Mouse (Mus musculus) kidney, postnatal 0 days (tissue): ENCODE data around the gene Rnh1. TPM values are rescaled to one million over a fixed set of nuclear protein-coding genes. Genes with fewer than 3 reads are reported as not detected.

Experiments
- ATAC-seq: fragments of 200-750 bp; cut with Nextera tagmentation; replicated peaks from 2 replicates; pipeline ENCODE4 v1.8.0; 2017; ENCODE audit warnings: low read depth, moderate number of reproducible peaks, moderate TSS enrichment, moderate library complexity; ENCODE audit not compliant: low FRiP score
- DNase-seq: peaks from one replicate; pipeline ENCODE4 v3.0.0-alpha.2; 2016; ENCODE audit warnings: low spot score
- H3K27ac ChIP-seq: fragments of 300-500 bp; sonication (generic); 2 replicates; pipeline ENCODE4 v1.5.1; 2014; ENCODE audit warnings: mild to moderate bottlenecking
- H3K27me3 ChIP-seq: fragments of 300-500 bp; sonication (generic); 2 replicates; pipeline ENCODE4 v1.6.1; 2014; ENCODE audit warnings: low read length, mixed read lengths; ENCODE audit not compliant: insufficient read depth
- H3K36me3 ChIP-seq: fragments of 300-500 bp; sonication (generic); 2 replicates; pipeline ENCODE4 v1.6.1; 2014; ENCODE audit warnings: low read length, mixed read lengths; ENCODE audit not compliant: insufficient read depth
- H3K4me1 ChIP-seq: fragments of 300-500 bp; sonication (generic); replicated peaks from 2 replicates; pipeline ENCODE4 v1.6.1; 2014; ENCODE audit warnings: antibody characterized with exemption, low read length, mixed read lengths; ENCODE audit not compliant: insufficient read depth
- H3K4me2 ChIP-seq: fragments of 300-500 bp; sonication (generic); 2 replicates; pipeline ENCODE4 v1.6.1; 2014; ENCODE audit warnings: mild to moderate bottlenecking, low read length, moderate library complexity, mixed read lengths
- H3K4me3 ChIP-seq: fragments of 300-500 bp; sonication (generic); replicated peaks from 2 replicates; pipeline ENCODE4 v1.5.1; 2014; ENCODE audit warnings: low read depth, low read length
- H3K9ac ChIP-seq: fragments of 300-500 bp; sonication (generic); 2 replicates; pipeline ENCODE4 v1.6.1; 2014; ENCODE audit warnings: low read depth, low read length
- H3K9me3 ChIP-seq: fragments of 300-500 bp; sonication (generic); replicated peaks from 2 replicates; pipeline ENCODE4 v1.6.1; 2016; ENCODE audit warnings: low read length, inconsistent platforms, mixed read lengths
- CTCF ChIP-seq: IDR thresholded peaks from 2 replicates; pipeline ENCODE4 v1.5.1; 2016; ENCODE audit warnings: antibody characterized with exemption, low read depth, mild to moderate bottlenecking, moderate library complexity
- WGBS: fragments of 180-500 bp; shearing (Covaris S2); extraction: QIAGEN DNeasy Blood & Tissue Kit; methylation state at CpG from one replicate; pipeline ENCODE4 v1.1.7; 2014; 5-methylcytosine and 5-hydroxymethylcytosine counted together
- polyA plus RNA-seq: library from polyadenylated mRNA; unstranded; fragments of >200 nt; fragmentation: Nextera tagmentation; extraction: Ambion mirVana; gene quantifications from 2 replicates; pipeline ENCODE4 v1.2.1, GENCODE M21; 2015

Rnh1 gene
- polyA plus RNA-seq, 1 experiment from 2014 or later, result 136 TPM

- Histone ChIP-seq H3K4me1 (no peaks in the 10 kb centered on the region), H3K27me3 (no peaks in the 10 kb centered on the region), H3K4me2 (no peak overlapping the region), H3K9me3 (no peaks in the 10 kb centered on the region), H3K9ac (no peak overlapping the region), H3K36me3 (peaks cover 13% of the 10 kb centered on the region; the same call in 1 of the 2 replicates), H3K4me3 (no peak overlapping the region), H3K27ac (no peak overlapping the region)
- 84% methylated on average over 2 of the region's 2 CpGs for WGBS
- no peak for TF ChIP-seq CTCF
- DNase-seq (no peak), ATAC-seq (no peak)
These were observed 28.8 kb downstream of the Rnh1 start for GRCm38 (mm10) chr7:141143861-141144260.

GRCm38 (mm10) chr7:141143112-141143511 is 29.5 kb downstream of the Rnh1 start:
- DNase-seq (peak; percentile 50), ATAC-seq (no peak)
- H3K27ac ChIP-seq, result no peak overlapping the region
- TF ChIP-seq CTCF, result peak; percentile 64
- H3K27me3 ChIP-seq, result no peaks in the 10 kb centered on the region
- H3K9ac ChIP-seq, result no peak overlapping the region
- 48% methylated on average over 5 of the region's 5 CpGs for WGBS
- no peak overlapping the region for H3K4me2 ChIP-seq
- H3K4me1 ChIP-seq, result no peaks in the 10 kb centered on the region
- H3K36me3 ChIP-seq, result peaks cover 16% of the 10 kb centered on the region; the same call in 1 of the 2 replicates
- H3K9me3 ChIP-seq, result no peaks in the 10 kb centered on the region
- no peak overlapping the region for H3K4me3 ChIP-seq

GRCm38 (mm10) chr7:141141326-141141725 is 31.3 kb downstream of the Rnh1 start:
- H3K4me2 ChIP-seq, result no peak overlapping the region
- TF ChIP-seq CTCF, result no peak
- no peak overlapping the region for H3K9ac ChIP-seq
- no peak overlapping the region for H3K27ac ChIP-seq
- H3K9me3 ChIP-seq, result no peaks in the 10 kb centered on the region
- WGBS, result 92% methylated on average over 4 of the region's 4 CpGs
- H3K4me3 ChIP-seq, result no peak overlapping the region
- H3K36me3 ChIP-seq, result peaks cover 22% of the 10 kb centered on the region; the same call in 1 of the 2 replicates
- H3K27me3 ChIP-seq, result no peaks in the 10 kb centered on the region
- no peaks in the 10 kb centered on the region for H3K4me1 ChIP-seq
- no peak for DNase-seq
- ATAC-seq, result no peak

- H3K9me3 ChIP-seq, result no peaks in the 10 kb centered on the region
- no peaks in the 10 kb centered on the region for H3K27me3 ChIP-seq
- 56% methylated on average over 12 of the region's 12 CpGs for WGBS
- H3K27ac ChIP-seq, result peak overlapping the region; percentile 54; the same call in 1 of the 2 replicates
- H3K36me3 ChIP-seq, result peaks cover 18% of the 10 kb centered on the region; the same call in 1 of the 2 replicates
- DNase-seq, result no peak
- no peak for ATAC-seq
- H3K9ac ChIP-seq, result peak overlapping the region; percentile 89
- no peak for TF ChIP-seq CTCF
- peaks cover 6% of the 10 kb centered on the region; the same call in 1 of the 2 replicates for H3K4me1 ChIP-seq
- H3K4me2 ChIP-seq, result peak overlapping the region; percentile 78
- H3K4me3 ChIP-seq, result peak overlapping the region; percentile 97
These were observed 40.5 kb downstream of the Rnh1 start for GRCm38 (mm10) chr7:141131904-141132755.

- Histone ChIP-seq H3K4me1 (peaks cover 6% of the 10 kb centered on the region; the same call in 1 of the 2 replicates), H3K9ac (peak overlapping the region; percentile 89), H3K4me2 (peak overlapping the region; percentile 78), H3K36me3 (peaks cover 13% of the 10 kb centered on the region; the same call in 1 of the 2 replicates), H3K4me3 (peak overlapping the region; percentile 97), H3K27me3 (no peaks in the 10 kb centered on the region), H3K9me3 (no peaks in the 10 kb centered on the region), H3K27ac (peak overlapping the region; percentile 54; the same call in 1 of the 2 replicates)
- under 1% methylated on average over 59 of the region's 59 CpGs for WGBS
- ATAC-seq (peak; percentile 97), DNase-seq (peak; percentile 92)
- no peak for TF ChIP-seq CTCF
These were observed 41.4 kb downstream of the Rnh1 start for GRCm38 (mm10) chr7:141131024-141131820.

- Histone ChIP-seq H3K9ac (peak overlapping the region; percentile 60), H3K27ac (peak overlapping the region; percentile 81), H3K4me2 (peak overlapping the region; percentile 66), H3K9me3 (no peaks in the 10 kb centered on the region), H3K27me3 (no peaks in the 10 kb centered on the region), H3K4me3 (peak overlapping the region; percentile 50), H3K36me3 (no peaks in the 10 kb centered on the region), H3K4me1 (no peaks in the 10 kb centered on the region)
- ATAC-seq, result no peak
- DNase-seq, result no peak
- under 1% methylated on average over 15 of the region's 15 CpGs for WGBS
- no peak for TF ChIP-seq CTCF
These were observed 49.2 kb downstream of the Rnh1 start for GRCm38 (mm10) chr7:141123517-141123856.
